In the genomic region with DNA sequence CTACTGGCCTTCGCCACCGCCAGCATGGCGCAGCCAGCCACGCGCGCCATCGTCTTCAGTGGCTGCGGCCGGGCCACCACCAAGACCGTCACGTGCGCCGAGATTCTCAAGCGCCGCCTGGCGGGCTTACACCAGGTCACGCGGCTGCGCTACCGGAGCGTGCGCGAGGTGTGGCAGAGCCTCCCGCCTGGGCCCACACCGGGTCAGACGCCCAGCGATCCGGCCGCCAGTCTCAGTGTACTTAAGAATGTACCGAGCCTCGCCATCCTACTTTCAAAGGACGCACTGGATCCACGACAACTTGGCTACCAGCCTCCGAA, we compare ENCODE assay signal across 8 mouse cellular contexts. TPM values are rescaled to one million over a fixed set of nuclear protein-coding genes. Genes with fewer than 3 reads are reported as not detected.
A peak's percentile ranks its signal among the peaks of the same experiment; 100 is the strongest.
DNase-seq lines count a peak whose midpoint lies in the region; ATAC-seq and TF ChIP-seq lines count a peak whose summit lies in the region.

No protein-coding gene starts in this region.

- no peak overlapping the region for H3K27ac ChIP-seq in embryonic facial prominence, embryonic 11.5 days (replicated peaks; ENCODE audit: low read depth, low read length)
- H3K27ac ChIP-seq in heart, embryonic 14.5 days (replicated peaks in 1 of 2; ENCODE audit: control insufficient read depth in 1 of 2, insufficient read depth in 1 of 2, low read depth in 2 of 2, low read length in 2 of 2), result peak overlapping the region in 1 of 2 experiments; percentile 83; a peak in 1 of 4 replicates
- H3K27ac ChIP-seq in kidney, embryonic 16.5 days (ENCODE audit: low read length), result no peak overlapping the region
- no peak overlapping the region for H3K27ac ChIP-seq in neural tube, embryonic 15.5 days (replicated peaks)

- peak overlapping the region; percentile 89 for H3K4me2 ChIP-seq in embryonic facial prominence, embryonic 11.5 days (ENCODE audit: low read depth, low read length)
- H3K4me2 ChIP-seq in heart, embryonic 14.5 days (ENCODE audit: low read length), result peak overlapping the region; percentile 98
- H3K4me2 ChIP-seq in kidney, embryonic 16.5 days (replicated peaks; ENCODE audit: low read depth, low read length), result peak overlapping the region; percentile 93
- peak overlapping the region; percentile 93 for H3K4me2 ChIP-seq in neural tube, embryonic 15.5 days

- WGBS in embryonic facial prominence, embryonic 11.5 days, result under 1% methylated on average over 34 of the region's 34 CpGs
- 3% methylated on average over 25 of the region's 34 CpGs for WGBS in heart, embryonic 14.5 days
- WGBS in kidney, embryonic 16.5 days, result under 1% methylated on average over 34 of the region's 34 CpGs
- 2% methylated on average over 34 of the region's 34 CpGs for WGBS in lung, adult 2 months
- WGBS in neural tube, embryonic 15.5 days, result under 1% methylated on average over 34 of the region's 34 CpGs

- TF ChIP-seq POLR2A in lung, adult 2 months (IDR thresholded peaks at IDR 0.05; ENCODE audit: borderline replicate concordance, extremely low read depth, low read depth, low read length), result no peak

- intact Hi-C loops in gastrocnemius, postnatal 36 days (cut with DNase I), result no loop called here

- H3K9ac ChIP-seq in embryonic facial prominence, embryonic 11.5 days (replicated peaks; ENCODE audit: low read length), result peak overlapping the region; percentile 47
- H3K9ac ChIP-seq in heart, embryonic 14.5 days (ENCODE audit: low read length), result peak overlapping the region; percentile 70
- H3K9ac ChIP-seq in kidney, embryonic 16.5 days (replicated peaks; ENCODE audit: low read length), result peak overlapping the region; percentile 30; the same call in 1 of the 2 replicates
- H3K9ac ChIP-seq in neural tube, embryonic 15.5 days (replicated peaks), result peak overlapping the region; percentile 42; the same call in 1 of the 2 replicates

- peak overlapping the region; percentile 39 for H3K4me3 ChIP-seq in embryonic facial prominence, embryonic 11.5 days (ENCODE audit: low read depth, low read length)
- peak overlapping the region; percentile 41 to 52 for H3K4me3 ChIP-seq in heart, embryonic 14.5 days (ENCODE audit: control insufficient read depth in 1 of 2, insufficient read depth in 1 of 2, low read depth in 1 of 2, low read length in 2 of 2)
- peak overlapping the region; percentile 55 for H3K4me3 ChIP-seq in kidney, embryonic 16.5 days (ENCODE audit: low read length)
- no peak overlapping the region for H3K4me3 ChIP-seq in lung, adult 2 months (replicated peaks; ENCODE audit: extremely low read depth, low read depth, low read length)
- H3K4me3 ChIP-seq in neural tube, embryonic 15.5 days (replicated peaks), result peak overlapping the region; percentile 51

- peak; percentile 29 for DNase-seq in gastrocnemius, adult 18-20 months (ENCODE audit: low spot score)
- no peak for DNase-seq in gastrocnemius, postnatal 36 days
- DNase-seq in embryonic facial prominence, embryonic 11.5 days (ENCODE audit: low spot score), result peak; percentile 63
- DNase-seq in lung, adult 2 months, result peak; percentile 30
- DNase-seq in testis, postnatal 10 days (ENCODE audit: low spot score), result peak; percentile 86

- H3K36me3 ChIP-seq in embryonic facial prominence, embryonic 11.5 days (replicated peaks; ENCODE audit: control insufficient read depth, insufficient read depth, low read depth, low read length), result no peaks in the 10 kb centered on the region
- H3K36me3 ChIP-seq in heart, embryonic 14.5 days (ENCODE audit: control insufficient read depth, insufficient read depth, low read length), result no peaks in the 10 kb centered on the region
- H3K36me3 ChIP-seq in kidney, embryonic 16.5 days (ENCODE audit: insufficient read depth, low read length), result no peaks in the 10 kb centered on the region
- no peaks in the 10 kb centered on the region for H3K36me3 ChIP-seq in neural tube, embryonic 15.5 days

- no peaks in the 10 kb centered on the region for H3K9me3 ChIP-seq in embryonic facial prominence, embryonic 11.5 days (replicated peaks; ENCODE audit: control insufficient read depth, low read length)
- no peaks in the 10 kb centered on the region for H3K9me3 ChIP-seq in heart, embryonic 14.5 days (ENCODE audit: control insufficient read depth, low read length)
- H3K9me3 ChIP-seq in kidney, embryonic 16.5 days (ENCODE audit: low read length), result no peaks in the 10 kb centered on the region
- H3K9me3 ChIP-seq in neural tube, embryonic 15.5 days (replicated peaks), result no peaks in the 10 kb centered on the region

- peaks cover 62% of the 10 kb centered on the region for H3K27me3 ChIP-seq in embryonic facial prominence, embryonic 11.5 days (ENCODE audit: control insufficient read depth, insufficient read depth, low read length)
- H3K27me3 ChIP-seq in heart, embryonic 14.5 days (ENCODE audit: control insufficient read depth, insufficient read depth, low read length), result peaks cover 52% of the 10 kb centered on the region
- peaks cover 66% of the 10 kb centered on the region for H3K27me3 ChIP-seq in kidney, embryonic 16.5 days (ENCODE audit: insufficient read depth, low read length)
- H3K27me3 ChIP-seq in neural tube, embryonic 15.5 days (replicated peaks), result peaks cover 38% of the 10 kb centered on the region

- H3K4me1 ChIP-seq in embryonic facial prominence, embryonic 11.5 days (ENCODE audit: control insufficient read depth, insufficient read depth, low read length), result peaks cover 8% of the 10 kb centered on the region
- H3K4me1 ChIP-seq in heart, embryonic 14.5 days (ENCODE audit: control insufficient read depth in 2 of 2, insufficient read depth in 2 of 2, low read length in 2 of 2), result peaks cover 29 to 49% of the 10 kb centered on the region in 2 experiments
- H3K4me1 ChIP-seq in kidney, embryonic 16.5 days (ENCODE audit: insufficient read depth, low read length), result peaks cover 52% of the 10 kb centered on the region
- peaks cover 6% of the 10 kb centered on the region; the same call in 1 of the 2 replicates for H3K4me1 ChIP-seq in lung, adult 2 months (ENCODE audit: control insufficient read depth, insufficient read depth, low read length)
- peaks cover 67% of the 10 kb centered on the region for H3K4me1 ChIP-seq in neural tube, embryonic 15.5 days

- peak; percentile 45; the same call in 1 of the 2 replicates for ATAC-seq in embryonic facial prominence, embryonic 11.5 days (replicated peaks; ENCODE audit: insufficient number of reproducible peaks, low FRiP score, low TSS enrichment, low read depth)
- ATAC-seq in heart, embryonic 14.5 days (ENCODE audit: insufficient number of reproducible peaks, insufficient read depth, low FRiP score, low read depth), result no peak
- ATAC-seq in kidney, embryonic 16.5 days (ENCODE audit: low FRiP score, low TSS enrichment), result peak; percentile 53
- peak; percentile 61 for ATAC-seq in neural tube, embryonic 15.5 days (ENCODE audit: low FRiP score)

- TF ChIP-seq CTCF in lung, adult 2 months (IDR thresholded peaks at IDR 0.05; ENCODE audit: insufficient read depth, low read length), result no peak

RNA-seq across cellular contexts. Expression of a gene that starts 0.5 kb away (rescaled TPM):
- total RNA-seq in gastrocnemius, adult 18-20 months (2021), result not detected
- not detected for total RNA-seq in gastrocnemius, postnatal 36 days (2021)
- 0.91 and 2.1 TPM in 2 replicates for polyA plus RNA-seq in embryonic facial prominence, embryonic 11.5 days (2014; fragmentation: Nextera tagmentation; extraction: Ambion mirVana)
- polyA plus RNA-seq in heart, embryonic 14.5 days (2014; fragmentation: Nextera tagmentation; extraction: Ambion mirVana), result 13.1 and 15.2 TPM in 2 replicates
- 5.5 and 6.4 TPM in 2 replicates for polyA plus RNA-seq in kidney, embryonic 16.5 days (2015; fragmentation: Nextera tagmentation; extraction: Ambion mirVana)
- polyA plus RNA-seq in lung, adult 2 months (2012; rRNA removed), result 1.6 and 2.0 TPM in 2 replicates
- 17.4 and 23.5 TPM in 2 replicates for polyA plus RNA-seq in neural tube, embryonic 15.5 days (2015; fragmentation: Nextera tagmentation; extraction: Ambion mirVana)

RNA-seq across cellular contexts. Expression of a gene that starts 16.7 kb away (rescaled TPM):
- 1,000 to 10,000 TPM; 1,174 to 1,300 TPM for total RNA-seq in gastrocnemius, adult 18-20 months (2021)
- total RNA-seq in gastrocnemius, postnatal 36 days (2021), result 1,000 to 10,000 TPM; 1,357 to 1,404 TPM
- 585 and 615 TPM in 2 replicates for polyA plus RNA-seq in embryonic facial prominence, embryonic 11.5 days (2014; fragmentation: Nextera tagmentation; extraction: Ambion mirVana)
- 1,689 and 1,756 TPM in 2 replicates for polyA plus RNA-seq in heart, embryonic 14.5 days (2014; fragmentation: Nextera tagmentation; extraction: Ambion mirVana)
- polyA plus RNA-seq in kidney, embryonic 16.5 days (2015; fragmentation: Nextera tagmentation; extraction: Ambion mirVana), result 670 and 691 TPM in 2 replicates
- polyA plus RNA-seq in lung, adult 2 months (2012; rRNA removed), result 166 and 181 TPM in 2 replicates
- 949 and 1,085 TPM in 2 replicates for polyA plus RNA-seq in neural tube, embryonic 15.5 days (2015; fragmentation: Nextera tagmentation; extraction: Ambion mirVana)

RNA-seq across cellular contexts. Expression of a gene that starts 33.0 kb away (rescaled TPM):
- total RNA-seq in gastrocnemius, adult 18-20 months (2021), result 1 to 10 TPM; 5.6 to 6.3 TPM
- total RNA-seq in gastrocnemius, postnatal 36 days (2021), result 1 to 10 TPM; 4.0 to 5.5 TPM
- 15.3 and 15.8 TPM in 2 replicates for polyA plus RNA-seq in embryonic facial prominence, embryonic 11.5 days (2014; fragmentation: Nextera tagmentation; extraction: Ambion mirVana)
- 11.1 and 13.3 TPM in 2 replicates for polyA plus RNA-seq in heart, embryonic 14.5 days (2014; fragmentation: Nextera tagmentation; extraction: Ambion mirVana)
- polyA plus RNA-seq in kidney, embryonic 16.5 days (2015; fragmentation: Nextera tagmentation; extraction: Ambion mirVana), result 19.0 and 19.8 TPM in 2 replicates
- 9.5 and 16.9 TPM in 2 replicates for polyA plus RNA-seq in lung, adult 2 months (2012; rRNA removed)
- polyA plus RNA-seq in neural tube, embryonic 15.5 days (2015; fragmentation: Nextera tagmentation; extraction: Ambion mirVana), result 22.3 and 23.8 TPM in 2 replicates

RNA-seq across cellular contexts. Expression of a gene that starts 36.5 kb away (rescaled TPM):
- 1 to 10 TPM in 1 of 2 experiments, under 1 TPM in 1; 0.98 to 1.2 TPM for total RNA-seq in gastrocnemius, adult 18-20 months (2021)
- under 1 TPM; 0.66 to 0.74 TPM for total RNA-seq in gastrocnemius, postnatal 36 days (2021)
- 6.9 and 7.4 TPM in 2 replicates for polyA plus RNA-seq in embryonic facial prominence, embryonic 11.5 days (2014; fragmentation: Nextera tagmentation; extraction: Ambion mirVana)
- polyA plus RNA-seq in heart, embryonic 14.5 days (2014; fragmentation: Nextera tagmentation; extraction: Ambion mirVana), result 4.5 and 6.2 TPM in 2 replicates
- polyA plus RNA-seq in kidney, embryonic 16.5 days (2015; fragmentation: Nextera tagmentation; extraction: Ambion mirVana), result 17.7 and 20.2 TPM in 2 replicates
- 10.9 and 12.0 TPM in 2 replicates for polyA plus RNA-seq in lung, adult 2 months (2012; rRNA removed)
- polyA plus RNA-seq in neural tube, embryonic 15.5 days (2015; fragmentation: Nextera tagmentation; extraction: Ambion mirVana), result 91.1 and 112 TPM in 2 replicates

RNA-seq across cellular contexts. Expression of a gene that starts 48.2 kb away (rescaled TPM):
- total RNA-seq in gastrocnemius, adult 18-20 months (2021), result 10 to 100 TPM; 75.0 to 76.2 TPM
- total RNA-seq in gastrocnemius, postnatal 36 days (2021), result 10 to 100 TPM; 80.9 to 83.7 TPM
- 41.5 and 42.9 TPM in 2 replicates for polyA plus RNA-seq in embryonic facial prominence, embryonic 11.5 days (2014; fragmentation: Nextera tagmentation; extraction: Ambion mirVana)
- 69.2 and 74.3 TPM in 2 replicates for polyA plus RNA-seq in heart, embryonic 14.5 days (2014; fragmentation: Nextera tagmentation; extraction: Ambion mirVana)
- polyA plus RNA-seq in kidney, embryonic 16.5 days (2015; fragmentation: Nextera tagmentation; extraction: Ambion mirVana), result 54.6 and 57.2 TPM in 2 replicates
- polyA plus RNA-seq in lung, adult 2 months (2012; rRNA removed), result 18.1 and 28.4 TPM in 2 replicates
- polyA plus RNA-seq in neural tube, embryonic 15.5 days (2015; fragmentation: Nextera tagmentation; extraction: Ambion mirVana), result 75.8 and 81.7 TPM in 2 replicates

Comparison
In these comparisons a context has a peak if more than half of its experiments do, and no peak if none do; other contexts are left out.
1. DNase-seq: peak in gastrocnemius, adult 18-20 months (single experiment), embryonic facial prominence, embryonic 11.5 days (single experiment), lung, adult 2 months (single experiment) and testis, postnatal 10 days (single experiment); none in gastrocnemius, postnatal 36 days (0 of 2).
2. Peak in every context shown above with its lines, with median percentiles within 50 percentile points of each other: H3K4me2 ChIP-seq and H3K9ac ChIP-seq.